Mouse (Mus musculus) midbrain, embryonic 13.5 days (tissue): ENCODE data around the gene Mid1ip1. TPM values are rescaled to one million over a fixed set of nuclear protein-coding genes. Genes with fewer than 3 reads are reported as not detected.

Experiments used
- ATAC-seq: fragments of 200-750 bp; cut with Nextera tagmentation; 2 replicates; pipeline ENCODE4 v1.8.0; 2017; ENCODE audit warnings: mild to moderate bottlenecking, moderate TSS enrichment, moderate library complexity
- H3K27ac ChIP-seq: fragments of 300-500 bp; sonication (generic); 2 replicates; pipeline ENCODE4 v1.5.1; 2015; ENCODE audit warnings: inconsistent platforms, mild to moderate bottlenecking, moderate library complexity
- H3K27me3 ChIP-seq: fragments of 300-500 bp; sonication (generic); 2 replicates; pipeline ENCODE4 v1.6.1; 2015; ENCODE audit warnings: mild to moderate bottlenecking, inconsistent platforms
- H3K36me3 ChIP-seq: fragments of 300-500 bp; sonication (generic); 2 replicates; pipeline ENCODE4 v1.6.1; 2015; ENCODE audit warnings: mild to moderate bottlenecking, inconsistent platforms
- H3K4me1 ChIP-seq: fragments of 300-500 bp; sonication (generic); replicated peaks from 2 replicates; pipeline ENCODE4 v1.6.1; 2015; ENCODE audit warnings: inconsistent platforms
- H3K4me2 ChIP-seq: fragments of 300-500 bp; sonication (generic); replicated peaks from 2 replicates; pipeline ENCODE4 v1.6.1; 2015; ENCODE audit warnings: moderate library complexity, mild to moderate bottlenecking, inconsistent platforms
- H3K4me3 ChIP-seq: fragments of 300-500 bp; sonication (generic); replicated peaks from 2 replicates; pipeline ENCODE4 v1.5.1; 2015; ENCODE audit warnings: mild to moderate bottlenecking, inconsistent platforms
- H3K9ac ChIP-seq: fragments of 300-500 bp; sonication (generic); replicated peaks from 2 replicates; pipeline ENCODE4 v1.6.1; 2015; ENCODE audit warnings: mild to moderate bottlenecking, inconsistent platforms
- H3K9me3 ChIP-seq: fragments of 300-500 bp; sonication (generic); 2 replicates; pipeline ENCODE4 v1.6.1; 2016; ENCODE audit warnings: mild to moderate bottlenecking, inconsistent platforms
- WGBS: fragments of 180-500 bp; shearing (Covaris S2); methylation state at CpG from one replicate; pipeline ENCODE4 v1.1.7; 2015; 5-methylcytosine and 5-hydroxymethylcytosine counted together
- polyA plus RNA-seq: library from polyadenylated mRNA; unstranded; fragments of >200 nt; fragmentation: Nextera tagmentation; extraction: Ambion mirVana; gene quantifications from 2 replicates; pipeline ENCODE4 v1.2.1, GENCODE M21; 2015

The Mid1ip1 gene
- polyA plus RNA-seq, 1 experiment from 2014 or later, result 67.6 TPM

DNA sequence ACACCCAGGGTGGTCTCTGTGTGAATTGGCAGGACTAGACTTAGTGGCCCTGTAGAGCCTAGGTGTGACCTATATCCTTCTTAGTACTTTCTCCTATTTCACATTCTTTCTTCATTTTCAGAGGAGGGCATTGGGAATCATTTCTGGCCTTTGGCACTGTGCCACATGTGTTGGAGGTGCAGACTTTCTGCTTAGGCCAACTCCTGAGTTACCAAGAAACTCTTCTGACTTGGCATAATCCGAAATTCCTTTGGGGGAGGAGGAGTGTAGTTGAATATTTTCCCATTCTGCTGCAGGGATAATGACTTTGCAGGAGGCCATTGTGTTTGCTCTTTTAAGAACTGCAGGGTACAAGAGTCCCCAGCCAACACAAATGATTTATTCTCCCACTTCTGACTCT is 19.6 kb downstream of the Mid1ip1 start:
- Histone ChIP-seq H3K27ac (no peak overlapping the region), H3K9me3 (no peaks in the 10 kb centered on the region), H3K9ac (no peak overlapping the region), H3K4me1 (no peaks in the 10 kb centered on the region), H3K36me3 (no peaks in the 10 kb centered on the region), H3K4me3 (no peak overlapping the region), H3K4me2 (no peak overlapping the region), H3K27me3 (no peaks in the 10 kb centered on the region)
- ATAC-seq, result no peak
- WGBS, result 5% methylated on average over 1 of the region's 1 CpGs

DNA sequence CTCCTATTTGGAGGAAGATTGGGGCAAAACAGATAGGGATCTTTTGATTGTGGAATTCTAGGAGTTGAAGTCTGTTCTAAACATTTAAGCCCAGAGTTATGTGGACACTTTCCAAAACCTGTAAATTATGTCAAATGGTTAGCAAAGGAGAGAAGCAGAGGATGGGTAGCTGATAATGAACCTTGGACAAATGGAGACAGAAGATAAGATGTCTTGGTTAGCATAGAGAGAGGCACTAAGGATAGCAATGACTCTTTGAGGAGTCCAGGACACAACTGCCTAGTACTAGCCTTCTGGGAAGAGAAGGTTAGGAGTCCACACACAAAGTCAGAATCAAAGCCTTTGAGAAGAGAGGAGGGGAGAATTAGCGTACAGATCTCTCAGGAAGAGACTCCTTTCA is 20.1 kb downstream of the Mid1ip1 start:
- no peak overlapping the region for H3K27ac ChIP-seq
- no peak overlapping the region for H3K4me3 ChIP-seq
- 40% methylated on average over 1 of the region's 1 CpGs for WGBS
- H3K36me3 ChIP-seq, result no peaks in the 10 kb centered on the region
- no peak overlapping the region for H3K4me2 ChIP-seq
- H3K27me3 ChIP-seq, result no peaks in the 10 kb centered on the region
- ATAC-seq, result no peak
- no peaks in the 10 kb centered on the region for H3K4me1 ChIP-seq
- no peak overlapping the region for H3K9ac ChIP-seq
- H3K9me3 ChIP-seq, result no peaks in the 10 kb centered on the region

DNA sequence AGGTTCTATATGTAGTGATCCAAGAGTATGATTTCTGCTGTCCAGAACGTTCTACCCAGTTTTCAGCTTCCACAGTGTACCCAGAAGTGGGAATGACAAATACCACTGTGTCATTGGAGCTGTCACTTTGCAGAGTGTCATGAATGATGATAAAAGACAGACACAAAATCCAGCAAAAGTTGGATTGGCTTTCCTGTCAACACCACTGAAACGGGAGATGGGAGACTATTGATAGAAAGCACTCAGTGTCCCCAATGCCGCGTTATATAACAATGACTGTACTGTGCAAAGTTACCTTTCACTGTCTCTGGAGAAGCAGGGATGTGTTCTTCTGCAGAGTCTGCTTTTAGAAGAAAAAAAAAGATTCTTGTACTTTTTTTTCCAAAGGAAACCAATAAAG is 44.1 kb downstream of the Mid1ip1 start:
- WGBS, result 78% methylated on average over 4 of the region's 4 CpGs
- no peak overlapping the region for H3K27ac ChIP-seq
- no peaks in the 10 kb centered on the region for H3K4me1 ChIP-seq
- H3K27me3 ChIP-seq, result no peaks in the 10 kb centered on the region
- H3K9me3 ChIP-seq, result no peaks in the 10 kb centered on the region
- no peak overlapping the region for H3K9ac ChIP-seq
- H3K36me3 ChIP-seq, result no peaks in the 10 kb centered on the region
- H3K4me3 ChIP-seq, result no peak overlapping the region
- ATAC-seq, result no peak
- no peak overlapping the region for H3K4me2 ChIP-seq

DNA sequence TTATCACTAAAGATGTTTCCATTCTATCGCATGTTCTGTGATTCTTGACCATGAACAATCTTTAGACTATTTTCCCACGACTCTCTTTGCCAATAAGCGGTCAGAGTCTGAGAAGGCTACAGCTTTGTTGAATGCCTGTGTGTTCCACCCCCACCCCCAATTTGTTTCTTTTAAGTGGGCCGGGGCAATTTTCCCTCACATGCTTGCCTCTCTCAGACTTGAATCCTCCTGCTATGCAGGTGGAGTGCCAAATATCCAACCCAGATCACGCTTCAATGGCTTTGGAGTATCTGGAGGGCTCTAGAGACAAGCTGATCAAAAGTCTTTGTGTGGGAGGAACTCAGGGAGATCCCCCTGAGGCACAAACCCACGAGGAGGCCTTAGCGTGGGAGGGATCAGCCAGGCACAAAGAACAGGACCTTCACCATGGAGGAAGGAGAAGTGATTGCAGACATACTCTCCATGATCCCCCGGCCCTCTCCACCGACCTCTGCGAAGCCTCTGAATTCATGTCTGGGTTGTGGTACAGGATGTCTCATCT is 48.7 kb downstream of the Mid1ip1 start:
- ATAC-seq, result no peak
- WGBS, result 68% methylated on average over 10 of the region's 10 CpGs
- no peak overlapping the region for H3K9ac ChIP-seq
- no peaks in the 10 kb centered on the region for H3K27me3 ChIP-seq
- H3K4me3 ChIP-seq, result no peak overlapping the region
- no peak overlapping the region for H3K4me2 ChIP-seq
- no peaks in the 10 kb centered on the region for H3K4me1 ChIP-seq
- H3K27ac ChIP-seq, result no peak overlapping the region
- no peaks in the 10 kb centered on the region for H3K9me3 ChIP-seq
- no peaks in the 10 kb centered on the region for H3K36me3 ChIP-seq

Other genes starting within 250 kb of the Mid1ip1 start
- gene Tspan7, start 229.9 kb upstream of the Mid1ip1 start, polyA plus RNA-seq, result 189 and 209 TPM in 2 replicates